In the genomic region with DNA sequence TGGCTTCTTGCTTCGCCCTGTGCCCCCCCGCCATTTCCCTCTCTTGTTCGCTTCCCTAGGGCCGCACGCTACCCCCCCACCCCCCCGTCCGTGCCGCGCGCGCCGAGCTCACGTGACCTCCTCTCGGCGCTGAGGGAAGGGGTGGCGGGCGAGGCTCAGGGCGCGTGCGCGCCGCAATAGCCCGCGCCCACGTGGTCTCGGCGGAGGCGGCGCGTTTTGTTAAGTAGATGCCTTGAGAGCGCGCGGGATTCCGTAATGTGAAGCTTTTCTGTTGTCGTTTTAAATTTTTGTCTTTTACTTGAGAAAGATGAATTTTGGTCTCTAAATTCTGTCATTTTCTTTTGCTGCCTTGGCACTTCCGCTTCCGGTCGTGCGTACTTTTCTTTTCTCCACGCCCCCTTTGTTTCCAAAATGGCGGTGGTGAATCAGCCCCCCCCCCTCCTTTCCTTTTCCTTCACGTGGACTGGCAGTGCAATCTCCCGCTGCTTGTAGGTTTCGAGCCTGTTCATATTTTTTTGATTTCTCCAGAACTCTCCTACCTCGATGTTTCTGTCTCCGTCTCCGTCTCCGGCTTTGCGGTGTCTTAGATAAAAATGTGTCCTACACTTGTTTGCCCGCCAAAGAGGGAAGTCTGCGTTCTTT, we compare ENCODE assay signal across 9 mouse cellular contexts. TPM values are rescaled to one million over a fixed set of nuclear protein-coding genes. Genes with fewer than 3 reads are reported as not detected.
A peak's percentile ranks its signal among the peaks of the same experiment; 100 is the strongest.
DNase-seq lines count a peak whose midpoint lies in the region; ATAC-seq and TF ChIP-seq lines count a peak whose summit lies in the region.
"Had no signal": no experiment of that assay in that cellular context is flagged by ENCODE, and none has a peak within 500 bp of the region (broad histone marks: within the 10 kb centered on the region; RNA-seq: fewer than 3 reads in every experiment).

No protein-coding gene starts in this region.

- H3K9ac ChIP-seq in lung, embryonic 14.5 days = peak overlapping the region; percentile 95

- H3K4me1 ChIP-seq in lung, embryonic 14.5 days (ENCODE audit: insufficient read depth) = 0 out of 2 replicates have a peak, but pooled peaks cover 2% of the 10 kb centered on the region

- peak overlapping the region; percentile 100 for H3K27ac ChIP-seq in lung, embryonic 14.5 days (ENCODE audit: low read depth)

- ATAC-seq in erythroid progenitor cell, adult 5-6 weeks (replicated peaks; ENCODE audit: low FRiP score, poor library complexity, severe bottlenecking) = peak; percentile 13; the same call in 1 of the 2 replicates
- peak; percentile 39 for ATAC-seq in lung, embryonic 14.5 days (ENCODE audit: insufficient read depth)

- peaks cover 12% of the 10 kb centered on the region for H3K27me3 ChIP-seq in lung, embryonic 14.5 days (ENCODE audit: insufficient read depth, low read length)

- peak overlapping the region; percentile 86 for H3K4me2 ChIP-seq in lung, embryonic 14.5 days

- peaks cover 20% of the 10 kb centered on the region for H3K36me3 ChIP-seq in lung, embryonic 14.5 days (ENCODE audit: insufficient read depth)

- no peak for TF ChIP-seq CTCF in lung, embryonic 14.5 days (IDR thresholded peaks at IDR 0.05; ENCODE audit: low read depth)

- under 1% methylated on average over 51 of the region's 51 CpGs for WGBS in lung, embryonic 14.5 days

- peak overlapping the region; percentile 75 for H3K4me3 ChIP-seq in lung, embryonic 14.5 days (ENCODE audit: low read depth, low read length)

- peak; percentile 53 to 78 for DNase-seq in right cerebral cortex, adult 2 months (ENCODE audit: low spot score in 2 of 2)
- no peak for DNase-seq in right cerebral cortex, postnatal 36 days (ENCODE audit: low spot score in 2 of 2)
- peak; percentile 89 for DNase-seq in NIH3T3 (ENCODE audit: low read depth)
- peak; percentile 96 for DNase-seq in induced T-regulatory cell, adult 2 months (ENCODE audit: low read depth)
- peak; percentile 93 for DNase-seq in lung, embryonic 14.5 days
- DNase-seq in retina, adult 2 months (ENCODE audit: low read depth, low spot score) = peak; percentile 64
- no peak for DNase-seq in spleen, adult 18-20 months

- no peaks in the 10 kb centered on the region for H3K9me3 ChIP-seq in lung, embryonic 14.5 days (ENCODE audit: low read depth, low read length)

RNA-seq across cellular contexts. Expression of a gene that starts 0.5 kb away (rescaled TPM):
- total RNA-seq in erythroid progenitor cell, adult 5-6 weeks (2015; ENCODE audit: low replicate concordance) = 93.0 and 138 TPM in 2 replicates
- total RNA-seq in erythroid progenitor cell, adult 5-6 weeks (2017; ENCODE audit: low replicate concordance) = 83.8 and 99.2 TPM in 2 replicates
- 145 and 162 TPM in 2 replicates for polyA plus RNA-seq in lung, embryonic 14.5 days (2014; fragmentation: Nextera tagmentation; extraction: Ambion mirVana)

RNA-seq across cellular contexts. Expression of a gene that starts 11.1 kb away (rescaled TPM):
- total RNA-seq in erythroid progenitor cell, adult 5-6 weeks (2015; ENCODE audit: low replicate concordance) = not detected in 2 replicates
- not detected in 2 replicates for total RNA-seq in erythroid progenitor cell, adult 5-6 weeks (2017; ENCODE audit: low replicate concordance)
- 44.5 and 45.1 TPM in 2 replicates for polyA plus RNA-seq in lung, embryonic 14.5 days (2014; fragmentation: Nextera tagmentation; extraction: Ambion mirVana)

RNA-seq across cellular contexts. Expression of a gene that starts 17.6 kb away (rescaled TPM):
- total RNA-seq in erythroid progenitor cell, adult 5-6 weeks (2015; ENCODE audit: low replicate concordance) = 84.3 and 88.3 TPM in 2 replicates
- 75.9 and 127 TPM in 2 replicates for total RNA-seq in erythroid progenitor cell, adult 5-6 weeks (2017; ENCODE audit: low replicate concordance)
- 76.0 and 77.9 TPM in 2 replicates for polyA plus RNA-seq in lung, embryonic 14.5 days (2014; fragmentation: Nextera tagmentation; extraction: Ambion mirVana)

RNA-seq across cellular contexts. Expression of a gene that starts 24.2 kb away (rescaled TPM):
- total RNA-seq in erythroid progenitor cell, adult 5-6 weeks (2015; ENCODE audit: low replicate concordance) = 0.42 and 1.8 TPM in 2 replicates
- 0.90 TPM in 1 of 2 replicates, not detected in the other for total RNA-seq in erythroid progenitor cell, adult 5-6 weeks (2017; ENCODE audit: low replicate concordance)
- 4.2 and 4.6 TPM in 2 replicates for polyA plus RNA-seq in lung, embryonic 14.5 days (2014; fragmentation: Nextera tagmentation; extraction: Ambion mirVana)

RNA-seq across cellular contexts. Expression of a gene that starts 28.6 kb away (rescaled TPM):
- total RNA-seq in erythroid progenitor cell, adult 5-6 weeks (2015; ENCODE audit: low replicate concordance) = not detected in 2 replicates
- not detected in 2 replicates for total RNA-seq in erythroid progenitor cell, adult 5-6 weeks (2017; ENCODE audit: low replicate concordance)
- polyA plus RNA-seq in lung, embryonic 14.5 days (2014; fragmentation: Nextera tagmentation; extraction: Ambion mirVana) = not detected in 2 replicates
- total RNA-seq: hematopoietic stem cell, adult 5-6 weeks had no signal

Comparison
In these comparisons a context has a peak if more than half of its experiments do, and no peak if none do; other contexts are left out.
1. DNase-seq: peak in right cerebral cortex, adult 2 months (2 of 2), NIH3T3 (single experiment), induced T-regulatory cell, adult 2 months (single experiment), lung, embryonic 14.5 days (single experiment) and retina, adult 2 months (single experiment); none in right cerebral cortex, postnatal 36 days (0 of 2) and spleen, adult 18-20 months (0 of 2).